1 mouse cellular context compared by ENCODE assay signal in the genomic region with DNA sequence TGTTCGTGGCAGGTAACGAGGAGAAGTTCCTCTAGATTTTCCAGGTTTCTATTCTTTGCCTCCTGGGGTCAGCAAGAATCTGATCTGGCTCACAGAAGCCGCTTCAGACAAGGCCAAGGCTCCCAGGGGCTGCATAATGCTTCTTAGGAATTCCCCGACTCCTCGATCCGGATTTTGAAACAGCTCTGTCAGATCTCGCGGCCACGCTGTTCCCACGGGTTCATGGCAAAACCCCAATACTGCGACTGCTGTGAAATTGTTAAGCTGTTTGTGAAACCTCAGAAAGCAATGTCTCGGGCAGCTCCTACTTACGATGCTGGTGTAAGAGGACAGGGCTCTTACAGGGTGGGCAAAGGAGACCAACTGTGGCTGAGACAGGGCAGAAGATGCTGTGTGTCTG.
TF ChIP-seq lines count a peak whose summit lies in the region.

No protein-coding gene starts in this region.

TF ChIP-seq in CH12.LX, 34 proteins besides CTCF, POLR2A, EP300 and RAD21 (continued from another document):
- TF ChIP-seq ZMIZ1 (IDR thresholded peaks at IDR 0.05; ENCODE audit: low read depth, low read length): no peak
- no peak for TF ChIP-seq NELFE (IDR thresholded peaks at IDR 0.05; ENCODE audit: low read depth, low read length)
- no peak; the same call in 1 of the 2 replicates for TF ChIP-seq SMC3 (IDR thresholded peaks at IDR 0.05; ENCODE audit: low read depth, low read length)
